Mouse (Mus musculus) midbrain, postnatal 0 days (tissue): ENCODE results near the gene Mfsd4a. TPM values are rescaled to one million over a fixed set of nuclear protein-coding genes. Genes with fewer than 3 reads are reported as not detected.
A peak's percentile ranks its signal among the peaks of the same experiment; 100 is the strongest.

Experiments
- ATAC-seq: fragments of 200-750 bp; cut with Nextera tagmentation; 2 replicates; pipeline ENCODE4 v1.8.0; 2017; ENCODE audit warnings: moderate number of reproducible peaks, mild to moderate bottlenecking, moderate TSS enrichment, moderate library complexity; ENCODE audit not compliant: low FRiP score
- DNase-seq: peaks from one replicate; pipeline ENCODE4 v3.0.0-alpha.2; 2015; ENCODE audit warnings: low spot score
- H3K27ac ChIP-seq: fragments of 300-500 bp; sonication (generic); 2 replicates; pipeline ENCODE4 v1.5.1; 2014; ENCODE audit warnings: low read depth, mild to moderate bottlenecking, low read length, mixed read lengths
- H3K27me3 ChIP-seq: fragments of 300-500 bp; sonication (generic); 2 replicates; pipeline ENCODE4 v1.6.1; 2014; ENCODE audit warnings: low read length, control low read depth, mixed read lengths; ENCODE audit not compliant: insufficient read depth
- H3K36me3 ChIP-seq: fragments of 300-500 bp; sonication (generic); 2 replicates; pipeline ENCODE4 v1.6.1; 2014; ENCODE audit warnings: low read length, control low read depth, mixed read lengths; ENCODE audit not compliant: insufficient read depth
- H3K4me1 ChIP-seq: fragments of 300-500 bp; sonication (generic); 2 replicates; pipeline ENCODE4 v1.6.1; 2014; ENCODE audit warnings: mild to moderate bottlenecking, control low read depth, antibody characterized with exemption, low read length, mixed read lengths; ENCODE audit not compliant: insufficient read depth
- H3K4me2 ChIP-seq: fragments of 300-500 bp; sonication (generic); 2 replicates; pipeline ENCODE4 v1.6.1; 2014; ENCODE audit warnings: low read depth, mild to moderate bottlenecking, low read length, mixed read lengths; ENCODE audit not compliant: poor library complexity, severe bottlenecking
- H3K4me3 ChIP-seq: fragments of 300-500 bp; sonication (generic); 2 replicates; pipeline ENCODE4 v1.5.1; 2014; ENCODE audit warnings: low read depth, mild to moderate bottlenecking, low read length, moderate library complexity
- H3K9ac ChIP-seq: fragments of 300-500 bp; sonication (generic); replicated peaks from 2 replicates; pipeline ENCODE4 v1.6.1; 2014; ENCODE audit warnings: mild to moderate bottlenecking, low read length, moderate library complexity, mixed read lengths; ENCODE audit not compliant: poor library complexity, severe bottlenecking
- H3K9me3 ChIP-seq: fragments of 300-500 bp; sonication (generic); 2 replicates; pipeline ENCODE4 v1.6.1; 2016; ENCODE audit warnings: low read length, control low read depth
- CTCF ChIP-seq: IDR thresholded peaks from 2 replicates; pipeline ENCODE4 v1.5.1; 2016; ENCODE audit warnings: antibody characterized with exemption, mild to moderate bottlenecking
- WGBS: fragments of 180-500 bp; shearing (Covaris S2); extraction: QIAGEN DNeasy Blood & Tissue Kit; methylation state at CpG from one replicate; pipeline ENCODE4 v1.1.7; 2014; 5-methylcytosine and 5-hydroxymethylcytosine counted together
- polyA plus RNA-seq: library from polyadenylated mRNA; unstranded; fragments of >200 nt; fragmentation: Nextera tagmentation; extraction: Ambion mirVana; gene quantifications from 2 replicates; pipeline ENCODE4 v1.2.1, GENCODE M21; 2015
- total RNA-seq: library from RNA; depleted of rRNA; stranded (reverse); fragments of >200 nt; gene quantifications from 2 replicates; pipeline ENCODE4 v1.2.3, GENCODE M21; 2014; rRNA removed

Mfsd4a gene
- 4.6 and 9.2 TPM in 2 replicates for total RNA-seq
- polyA plus RNA-seq: 9.0 and 9.9 TPM in 2 replicates

- WGBS: 3% methylated on average over 72 of the region's 80 CpGs
- peak; percentile 67 for ATAC-seq
- Histone ChIP-seq H3K9ac (peak within 1 kb of the TSS; percentile 68), H3K27me3 (peaks cover 8% of the 10 kb centered on the region), H3K9me3 (no peaks in the 10 kb centered on the region), H3K4me2 (peak within 1 kb of the TSS; percentile 97), H3K4me3 (peak within 1 kb of the TSS; percentile 57), H3K36me3 (no peaks in the 10 kb centered on the region), H3K27ac (no peak within 1 kb of the TSS), H3K4me1 (peaks cover 9% of the 10 kb centered on the region)
- peak; percentile 24 for DNase-seq
- TF ChIP-seq CTCF: peak; percentile 30; the same call in 1 of the 2 replicates
Measured at GRCm38 (mm10) chr1:132067261-132068255, at the start of gene Mfsd4a. TSS of gene Mfsd4a (minus strand) at chr1:132068062.

GRCm38 (mm10) chr1:132116606-132117005 is 48.7 kb upstream of the Mfsd4a start:
- ATAC-seq: no peak

GRCm38 (mm10) chr1:132113098-132113497 is 45.2 kb upstream of the Mfsd4a start:
- H3K9me3 ChIP-seq: no peaks in the 10 kb centered on the region
- no peak for ATAC-seq
- 48% methylated on average over 3 of the region's 3 CpGs for WGBS

More at GRCm38 (mm10) chr1:132116606-132117005, 48.7 kb upstream of the Mfsd4a start:
- TF ChIP-seq CTCF: peak; percentile 79
- H3K9ac ChIP-seq: no peak overlapping the region
- H3K4me2 ChIP-seq: no peak overlapping the region
- H3K36me3 ChIP-seq: no peaks in the 10 kb centered on the region
- H3K9me3 ChIP-seq: no peaks in the 10 kb centered on the region
- peak; percentile 73 for DNase-seq
- no peaks in the 10 kb centered on the region for H3K4me1 ChIP-seq
- H3K4me3 ChIP-seq: no peak overlapping the region
- no peaks in the 10 kb centered on the region for H3K27me3 ChIP-seq
- WGBS: 16% methylated on average over 18 of the region's 18 CpGs
- no peak overlapping the region for H3K27ac ChIP-seq

GRCm38 (mm10) chr1:132112426-132112825 is 44.6 kb upstream of the Mfsd4a start:
- H3K9ac ChIP-seq: no peak overlapping the region
- TF ChIP-seq CTCF: no peak
- H3K36me3 ChIP-seq: no peaks in the 10 kb centered on the region
- H3K4me2 ChIP-seq: no peak overlapping the region
- H3K27me3 ChIP-seq: no peaks in the 10 kb centered on the region
- H3K4me1 ChIP-seq: no peaks in the 10 kb centered on the region
- no peak overlapping the region for H3K27ac ChIP-seq
- ATAC-seq (no peak), DNase-seq (no peak)
- no peaks in the 10 kb centered on the region for H3K9me3 ChIP-seq
- 78% methylated on average over 8 of the region's 8 CpGs for WGBS
- H3K4me3 ChIP-seq: no peak overlapping the region

More at GRCm38 (mm10) chr1:132113098-132113497, 45.2 kb upstream of the Mfsd4a start:
- Histone ChIP-seq H3K27me3 (no peaks in the 10 kb centered on the region), H3K9ac (no peak overlapping the region), H3K4me3 (no peak overlapping the region), H3K4me1 (no peaks in the 10 kb centered on the region), H3K27ac (no peak overlapping the region), H3K36me3 (no peaks in the 10 kb centered on the region), H3K4me2 (no peak overlapping the region)
- DNase-seq: no peak
- no peak for TF ChIP-seq CTCF

GRCm38 (mm10) chr1:132111411-132111810 is 43.5 kb upstream of the Mfsd4a start:
- 0% methylated on average over 1 of the region's 1 CpGs for WGBS
- Histone ChIP-seq H3K9me3 (no peaks in the 10 kb centered on the region), H3K27ac (no peak overlapping the region), H3K36me3 (no peaks in the 10 kb centered on the region), H3K4me3 (no peak overlapping the region), H3K4me1 (no peaks in the 10 kb centered on the region), H3K4me2 (no peak overlapping the region), H3K9ac (no peak overlapping the region), H3K27me3 (no peaks in the 10 kb centered on the region)
- no peak for TF ChIP-seq CTCF
- ATAC-seq (no peak), DNase-seq (no peak)

GRCm38 (mm10) chr1:132109368-132109767 is 41.5 kb upstream of the Mfsd4a start:
- Histone ChIP-seq H3K36me3 (no peaks in the 10 kb centered on the region), H3K9me3 (no peaks in the 10 kb centered on the region), H3K4me1 (no peaks in the 10 kb centered on the region), H3K4me2 (no peak overlapping the region), H3K27me3 (no peaks in the 10 kb centered on the region), H3K4me3 (no peak overlapping the region), H3K27ac (no peak overlapping the region), H3K9ac (no peak overlapping the region)
- TF ChIP-seq CTCF: no peak
- ATAC-seq (no peak), DNase-seq (no peak)
- 75% methylated on average over 2 of the region's 2 CpGs for WGBS
